Mouse (Mus musculus): Measurements from ENCODE around the gene Abtb1. TPM values are rescaled to one million over a fixed set of nuclear protein-coding genes. Genes with fewer than 3 reads are reported as not detected.

Abtb1 gene
- polyA plus RNA-seq, 1 experiment, result 23.6 TPM

DNA sequence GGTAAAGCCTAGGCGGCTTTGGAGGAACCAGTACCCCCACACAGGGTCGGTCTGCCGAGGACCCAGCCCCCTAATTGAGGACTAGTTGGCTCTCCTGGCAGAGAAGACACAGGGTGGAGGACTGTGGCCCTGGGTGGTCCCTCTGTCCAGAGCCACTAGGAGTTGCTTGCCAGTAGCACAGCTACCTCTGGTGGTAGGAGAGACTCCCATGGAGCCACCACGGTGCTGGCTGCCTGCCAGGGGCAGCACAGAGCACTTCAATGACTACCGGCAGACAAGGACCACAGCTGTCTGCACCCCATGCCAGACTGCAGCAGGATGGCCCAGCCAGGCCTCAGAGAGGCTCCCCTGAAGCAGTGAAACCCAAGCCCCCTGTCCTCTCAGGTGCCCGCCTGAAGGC is 15.2 kb downstream of the Abtb1 start:
- Histone ChIP-seq H3ac (ENCODE audit: control insufficient read depth, insufficient read length) (no peak overlapping the region), H3K4me2 (ENCODE audit: low read depth) (no peak overlapping the region)

DNA sequence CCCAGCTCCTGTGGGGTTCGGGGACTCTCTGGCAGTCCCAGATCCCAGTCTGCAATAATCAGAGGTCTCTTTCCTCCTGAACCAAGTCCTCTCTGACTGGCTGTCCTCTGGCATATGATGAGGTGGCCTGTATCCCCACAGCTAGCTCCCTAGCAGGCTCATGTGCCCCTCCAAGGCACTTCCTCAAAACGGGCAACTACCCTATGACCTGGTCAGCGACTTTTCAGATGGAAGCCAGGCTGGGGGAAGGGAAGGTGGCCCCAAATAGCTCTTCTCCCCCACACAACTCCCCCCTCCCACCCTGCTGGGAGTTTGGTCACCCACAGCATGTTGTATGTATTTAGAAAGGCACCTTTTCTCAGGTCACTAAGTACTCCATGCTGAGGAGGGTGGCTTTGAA is 15.7 kb downstream of the Abtb1 start:
- no peaks in the 10 kb centered on the region for H3K36me3 ChIP-seq (ENCODE audit: control insufficient read depth, insufficient read depth)
- no peak overlapping the region for H3K4me2 ChIP-seq (ENCODE audit: low read depth)
- H3K4me3 ChIP-seq, result no peak overlapping the region
- TF ChIP-seq USF1 (IDR thresholded peaks at IDR 0.05; ENCODE audit: low read depth), result no peak
- H3K27me3 ChIP-seq (ENCODE audit: control insufficient read depth, insufficient read depth, insufficient read length), result peaks cover 9% of the 10 kb centered on the region
- no peak overlapping the region for H3ac ChIP-seq (ENCODE audit: control insufficient read depth, insufficient read length)
- H3K79me2 ChIP-seq (ENCODE audit: control insufficient read depth, insufficient read depth), result no peaks in the 10 kb centered on the region

More for the DNA sequence above, 15.2 kb downstream of the Abtb1 start:
- Histone ChIP-seq H3K27me3 (ENCODE audit: control insufficient read depth, insufficient read depth, insufficient read length) (peaks cover 9% of the 10 kb centered on the region), H3K79me2 (ENCODE audit: control insufficient read depth, insufficient read depth) (no peaks in the 10 kb centered on the region), H3K36me3 (ENCODE audit: control insufficient read depth, insufficient read depth) (no peaks in the 10 kb centered on the region), H3K4me3 (no peak overlapping the region)
- TF ChIP-seq MYOD1 (IDR thresholded peaks at IDR 0.05; ENCODE audit: control insufficient read depth in 1 of 3, insufficient read length in 2 of 3, low read depth in 2 of 3) (peak in 2 of 3 experiments; percentile 23 to 72), TCF12 (IDR thresholded peaks at IDR 0.05; ENCODE audit: insufficient read depth, poor library complexity, severe bottlenecking) (no peak), REST (IDR thresholded peaks at IDR 0.05; ENCODE audit: insufficient read depth, insufficient read length) (no peak), E2F4 (IDR thresholded peaks at IDR 0.05; ENCODE audit: insufficient read depth) (no peak), USF1 (IDR thresholded peaks at IDR 0.05; ENCODE audit: low read depth) (no peak), MYOG (IDR thresholded peaks at IDR 0.05; ENCODE audit: control insufficient read depth in 1 of 3, insufficient read depth in 1 of 3, insufficient read length in 2 of 3, low read depth in 2 of 3) (peak in 2 of 3 experiments; percentile 43 to 44)

DNA sequence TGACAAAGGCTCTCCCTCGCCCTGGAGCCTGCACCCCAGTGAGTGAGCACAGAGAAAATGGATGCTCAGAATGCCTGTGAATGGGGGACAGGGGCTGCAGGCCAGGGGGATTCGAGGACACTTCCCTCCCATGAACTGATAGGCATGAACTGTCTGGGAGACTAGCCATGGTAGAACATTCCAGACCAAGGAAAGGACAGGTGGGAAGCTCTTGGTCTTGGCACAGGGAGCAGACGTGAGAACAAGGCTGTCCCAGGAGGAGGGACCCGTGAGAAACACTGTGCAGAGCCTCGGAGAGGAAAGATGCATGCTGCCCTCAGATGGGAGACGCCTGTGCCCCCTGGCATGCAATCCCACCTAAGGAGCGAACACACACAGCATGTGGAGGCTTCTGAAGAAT is 17.6 kb downstream of the Abtb1 start:
- Histone ChIP-seq H3K4me3 (no peak overlapping the region), H3ac (ENCODE audit: control insufficient read depth, insufficient read length) (no peak overlapping the region), H3K36me3 (ENCODE audit: control insufficient read depth, insufficient read depth) (no peaks in the 10 kb centered on the region), H3K79me2 (ENCODE audit: control insufficient read depth, insufficient read depth) (no peaks in the 10 kb centered on the region), H3K27me3 (ENCODE audit: control insufficient read depth, insufficient read depth, insufficient read length) (peaks cover 9% of the 10 kb centered on the region), H3K4me2 (ENCODE audit: low read depth) (no peak overlapping the region)
- TF ChIP-seq POLR2AphosphoS2 (IDR thresholded peaks at IDR 0.05; ENCODE audit: insufficient read length, low read depth) (no peak), TCF3 (IDR thresholded peaks at IDR 0.05; ENCODE audit: insufficient read length, low read depth) (no peak), CEBPB (IDR thresholded peaks at IDR 0.05; ENCODE audit: insufficient read depth, poor library complexity, severe bottlenecking) (no peak), USF1 (IDR thresholded peaks at IDR 0.05; ENCODE audit: low read depth) (no peak), MYOD1 (IDR thresholded peaks at IDR 0.05; ENCODE audit: control insufficient read depth in 1 of 3, insufficient read length in 2 of 3, low read depth in 2 of 3) (no peak)

GRCm38 (mm10) chr6:88821901-88822300 is 19.9 kb downstream of the Abtb1 start:
- peaks cover 9% of the 10 kb centered on the region for H3K27me3 ChIP-seq (ENCODE audit: control insufficient read depth, insufficient read depth, insufficient read length)
- no peak for TF ChIP-seq MAX (IDR thresholded peaks at IDR 0.05; ENCODE audit: low read depth)

DNA sequence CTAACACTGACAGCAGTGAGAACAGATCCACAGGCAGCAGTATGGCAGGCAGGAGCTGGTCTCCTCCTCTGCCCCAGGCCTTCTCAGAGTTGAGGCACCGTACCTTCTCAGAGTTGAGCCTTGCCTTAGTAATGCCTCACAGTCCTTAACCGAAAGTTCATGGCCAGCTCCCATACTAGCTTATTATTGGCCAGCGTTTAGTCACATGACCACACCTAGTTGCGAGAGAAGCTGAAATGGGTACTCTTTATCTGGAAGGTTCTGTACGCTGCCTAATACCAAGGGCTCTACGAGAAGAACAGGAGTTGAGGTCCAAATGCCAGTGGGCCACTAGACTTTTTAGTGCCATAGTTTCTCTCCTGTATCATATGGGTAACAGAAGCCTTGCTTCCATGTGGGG is 20.5 kb downstream of the Abtb1 start:
- H3K36me3 ChIP-seq (ENCODE audit: control insufficient read depth, insufficient read depth), result no peaks in the 10 kb centered on the region
- peaks cover 9% of the 10 kb centered on the region for H3K27me3 ChIP-seq (ENCODE audit: control insufficient read depth, insufficient read depth, insufficient read length)
- TF ChIP-seq MYOG (IDR thresholded peaks at IDR 0.05; ENCODE audit: control insufficient read depth in 1 of 3, insufficient read depth in 1 of 3, insufficient read length in 2 of 3, low read depth in 2 of 3) (no peak), TCF3 (IDR thresholded peaks at IDR 0.05; ENCODE audit: insufficient read length, low read depth) (no peak), REST (IDR thresholded peaks at IDR 0.05; ENCODE audit: insufficient read depth, insufficient read length) (no peak), POLR2AphosphoS2 (IDR thresholded peaks at IDR 0.05; ENCODE audit: insufficient read length, low read depth) (no peak), MAX (IDR thresholded peaks at IDR 0.05; ENCODE audit: low read depth) (no peak), MYOD1 (IDR thresholded peaks at IDR 0.05; ENCODE audit: control insufficient read depth in 1 of 3, insufficient read length in 2 of 3, low read depth in 2 of 3) (no peak), E2F4 (IDR thresholded peaks at IDR 0.05; ENCODE audit: insufficient read depth) (no peak), SRF (IDR thresholded peaks at IDR 0.05; ENCODE audit: control insufficient read depth, insufficient read length, low read depth) (no peak), POLR2A (IDR thresholded peaks at IDR 0.05; ENCODE audit: insufficient read length, low read depth) (no peak), CEBPB (IDR thresholded peaks at IDR 0.05; ENCODE audit: insufficient read depth, poor library complexity, severe bottlenecking) (no peak), USF1 (IDR thresholded peaks at IDR 0.05; ENCODE audit: low read depth) (no peak), TCF12 (IDR thresholded peaks at IDR 0.05; ENCODE audit: insufficient read depth, poor library complexity, severe bottlenecking) (no peak)
- H3K4me3 ChIP-seq, result no peak overlapping the region
- H3K79me2 ChIP-seq (ENCODE audit: control insufficient read depth, insufficient read depth), result no peaks in the 10 kb centered on the region
- H3K4me2 ChIP-seq (ENCODE audit: low read depth), result no peak overlapping the region
- no peak overlapping the region for H3ac ChIP-seq (ENCODE audit: control insufficient read depth, insufficient read length)

More at GRCm38 (mm10) chr6:88821901-88822300, 19.9 kb downstream of the Abtb1 start:
- Histone ChIP-seq H3ac (ENCODE audit: control insufficient read depth, insufficient read length) (no peak overlapping the region), H3K36me3 (ENCODE audit: control insufficient read depth, insufficient read depth) (no peaks in the 10 kb centered on the region), H3K79me2 (ENCODE audit: control insufficient read depth, insufficient read depth) (no peaks in the 10 kb centered on the region), H3K4me3 (no peak overlapping the region), H3K4me2 (ENCODE audit: low read depth) (no peak overlapping the region)

GRCm38 (mm10) chr6:88820853-88821252 is 20.9 kb downstream of the Abtb1 start:
- peaks cover 9% of the 10 kb centered on the region for H3K27me3 ChIP-seq (ENCODE audit: control insufficient read depth, insufficient read depth, insufficient read length)
- no peak overlapping the region for H3K4me3 ChIP-seq
- H3K4me2 ChIP-seq (ENCODE audit: low read depth), result no peak overlapping the region
- no peak overlapping the region for H3ac ChIP-seq (ENCODE audit: control insufficient read depth, insufficient read length)
- TF ChIP-seq POLR2AphosphoS2 (IDR thresholded peaks at IDR 0.05; ENCODE audit: insufficient read length, low read depth) (no peak), SRF (IDR thresholded peaks at IDR 0.05; ENCODE audit: control insufficient read depth, insufficient read length, low read depth) (no peak), E2F4 (IDR thresholded peaks at IDR 0.05; ENCODE audit: insufficient read depth) (no peak), POLR2A (IDR thresholded peaks at IDR 0.05; ENCODE audit: insufficient read length, low read depth) (no peak), TCF3 (IDR thresholded peaks at IDR 0.05; ENCODE audit: insufficient read length, low read depth) (no peak), REST (IDR thresholded peaks at IDR 0.05; ENCODE audit: insufficient read depth, insufficient read length) (no peak), MYOG (IDR thresholded peaks at IDR 0.05; ENCODE audit: control insufficient read depth in 1 of 3, insufficient read depth in 1 of 3, insufficient read length in 2 of 3, low read depth in 2 of 3) (no peak), TCF12 (IDR thresholded peaks at IDR 0.05; ENCODE audit: insufficient read depth, poor library complexity, severe bottlenecking) (no peak), MYOD1 (IDR thresholded peaks at IDR 0.05; ENCODE audit: control insufficient read depth in 1 of 3, insufficient read length in 2 of 3, low read depth in 2 of 3) (no peak), CEBPB (IDR thresholded peaks at IDR 0.05; ENCODE audit: insufficient read depth, poor library complexity, severe bottlenecking) (no peak)
- no peaks in the 10 kb centered on the region for H3K36me3 ChIP-seq (ENCODE audit: control insufficient read depth, insufficient read depth)
- no peaks in the 10 kb centered on the region for H3K79me2 ChIP-seq (ENCODE audit: control insufficient read depth, insufficient read depth)
